Mouse (Mus musculus): Measurements from ENCODE around the gene Rprd1b.

The Rprd1b gene

DNA sequence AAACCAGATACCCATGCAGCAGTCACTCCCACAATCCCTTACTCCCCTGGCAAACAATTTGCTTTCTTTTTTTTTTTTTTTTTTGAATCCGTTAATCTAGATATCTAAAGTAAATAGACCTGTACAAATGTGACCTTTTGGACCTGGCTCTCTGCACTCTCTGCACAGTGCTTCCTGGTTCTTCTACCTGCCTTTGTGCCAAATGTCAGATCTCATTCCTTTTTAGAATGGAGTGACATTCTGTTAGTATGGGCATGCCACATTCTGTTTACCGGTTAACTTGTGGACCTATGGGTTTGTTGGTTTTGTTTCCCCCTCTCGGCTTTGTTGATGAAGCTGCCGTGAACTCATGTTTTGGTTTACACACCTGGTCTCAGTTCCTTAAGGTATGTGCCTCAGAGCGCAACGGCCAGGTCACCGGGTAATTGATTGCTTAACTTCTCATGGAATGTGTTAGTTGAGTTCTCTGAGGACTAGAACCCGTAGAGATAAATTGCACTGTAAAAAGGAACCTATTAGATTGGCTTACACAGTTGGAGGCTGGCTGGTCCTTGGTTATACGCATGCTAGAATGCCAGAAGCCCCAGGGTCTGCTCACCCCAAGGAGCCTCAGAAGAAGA lies 52.4 kb downstream of the Rprd1b start:
- DNase-seq (ENCODE audit: low spot score): no peak

DNA sequence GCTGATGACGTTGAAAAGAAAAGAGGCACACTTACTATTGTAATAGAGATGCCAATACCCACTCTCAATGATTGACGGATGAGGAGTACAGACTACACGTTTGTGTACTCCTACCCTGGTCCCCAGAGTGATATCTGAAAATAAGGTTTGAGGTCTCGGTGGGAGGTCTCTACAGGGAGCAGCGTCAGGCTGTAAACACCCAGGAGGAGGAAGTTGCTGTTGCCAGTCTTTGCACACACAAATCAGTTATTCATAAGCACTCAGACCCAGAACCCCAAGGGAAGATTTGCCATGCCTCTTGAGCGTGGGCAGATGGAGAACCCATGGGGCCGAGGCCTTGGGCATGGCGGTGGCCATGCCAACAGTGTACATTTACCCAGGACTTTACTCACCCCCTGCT lies 56.2 kb downstream of the Rprd1b start:
- DNase-seq (ENCODE audit: low spot score): no peak

DNA sequence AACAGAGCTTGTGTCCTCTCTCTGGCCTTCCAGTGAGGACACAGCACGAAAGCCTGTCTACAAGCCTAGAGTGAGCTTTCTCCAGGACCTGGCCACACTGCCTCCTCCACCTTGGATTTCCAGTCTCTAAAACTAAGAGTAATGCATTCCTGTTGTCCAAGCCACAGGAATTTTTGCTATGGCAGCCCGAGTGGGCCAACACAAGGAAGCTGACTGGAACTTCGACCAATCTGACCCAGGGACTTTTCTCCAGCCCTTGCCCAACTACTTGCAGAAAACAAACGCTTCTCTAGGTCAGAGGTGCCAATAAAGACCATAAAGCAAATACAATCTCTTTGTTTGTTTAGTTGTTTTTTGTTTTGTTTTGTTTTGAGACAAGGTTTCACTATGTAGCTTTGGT lies 61.8 kb downstream of the Rprd1b start:
- DNase-seq (ENCODE audit: low spot score): no peak

DNA sequence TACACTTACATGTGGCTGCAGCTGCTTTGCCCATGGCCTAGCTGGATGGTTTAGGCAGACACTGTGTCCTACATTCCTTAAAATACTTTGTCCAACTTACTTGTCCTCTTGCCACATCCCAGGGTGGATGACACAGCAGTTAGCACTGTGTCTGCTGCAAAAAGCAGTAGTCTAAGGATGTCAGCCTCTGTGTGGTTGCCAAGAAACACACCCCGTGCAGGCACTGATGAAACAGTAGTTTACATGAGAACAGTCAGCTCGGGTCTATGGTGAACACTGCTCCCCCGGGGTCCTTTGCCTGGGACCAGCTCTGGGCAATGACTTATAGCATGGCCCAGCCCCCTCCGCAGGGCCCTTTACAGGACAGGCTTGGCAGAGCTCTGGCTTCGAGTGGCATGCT lies 65.0 kb downstream of the Rprd1b start:
- no peak for DNase-seq (ENCODE audit: low spot score)

DNA sequence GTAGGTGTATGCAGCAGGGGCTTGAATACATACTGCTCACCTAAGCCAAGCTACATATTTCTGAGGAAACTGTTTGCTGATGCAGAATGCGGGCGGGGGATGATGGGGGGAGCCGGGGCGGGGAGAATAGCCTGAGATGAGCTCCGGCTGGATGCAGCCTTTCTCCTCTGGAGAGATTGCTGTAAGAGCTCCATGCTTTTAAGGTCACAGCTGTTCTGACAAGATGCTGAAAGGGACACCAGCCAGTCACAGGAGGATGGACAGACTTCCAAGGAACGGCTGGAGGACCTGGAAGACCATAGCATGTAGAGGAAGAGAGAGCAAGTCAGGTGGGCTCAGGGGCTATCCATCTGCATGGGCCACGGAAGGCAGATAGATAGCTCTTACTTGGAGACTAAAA lies 66.0 kb downstream of the Rprd1b start:
- no peak for DNase-seq (ENCODE audit: low spot score)

DNA sequence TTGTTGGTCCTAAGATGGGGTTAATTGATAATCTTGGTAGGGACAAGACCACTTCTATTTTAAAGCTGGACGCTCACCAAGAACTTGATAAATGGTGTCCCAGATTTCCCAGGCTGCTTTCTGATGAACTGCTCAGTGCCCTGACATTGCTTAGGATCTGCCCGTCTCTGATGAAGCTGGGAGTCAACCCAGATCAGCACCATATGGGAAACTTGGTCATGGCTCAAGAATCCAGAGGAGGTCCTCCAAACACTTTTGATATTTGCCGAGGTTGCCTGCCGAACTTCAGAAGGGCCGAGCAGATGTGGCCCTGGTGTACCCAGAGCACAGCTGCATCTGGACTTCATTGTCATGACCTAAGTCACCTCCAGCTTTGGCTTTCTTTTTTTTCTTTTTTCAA lies 66.5 kb downstream of the Rprd1b start:
- DNase-seq (ENCODE audit: low spot score): no peak

DNA sequence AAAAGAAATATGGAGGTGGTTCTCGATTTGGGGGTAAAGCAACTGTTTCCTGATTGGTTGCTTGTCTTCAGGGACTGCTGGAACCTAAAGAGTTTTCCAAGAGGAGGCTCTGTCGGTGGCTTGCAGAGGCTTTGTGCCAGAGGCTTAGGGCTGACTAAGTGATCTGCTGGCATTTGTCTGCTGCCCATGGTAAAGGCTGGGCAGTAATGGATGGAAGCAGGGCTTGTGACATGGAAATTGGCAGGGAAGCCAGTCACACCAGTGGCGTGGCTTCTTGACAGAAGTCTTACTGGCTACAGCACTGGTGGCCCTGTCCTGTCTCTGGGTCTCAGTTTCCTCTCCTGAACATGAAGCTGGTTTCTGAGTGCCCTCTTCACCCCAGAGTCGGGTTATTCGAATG lies 68.8 kb downstream of the Rprd1b start:
- no peak for DNase-seq (ENCODE audit: low spot score)

DNA sequence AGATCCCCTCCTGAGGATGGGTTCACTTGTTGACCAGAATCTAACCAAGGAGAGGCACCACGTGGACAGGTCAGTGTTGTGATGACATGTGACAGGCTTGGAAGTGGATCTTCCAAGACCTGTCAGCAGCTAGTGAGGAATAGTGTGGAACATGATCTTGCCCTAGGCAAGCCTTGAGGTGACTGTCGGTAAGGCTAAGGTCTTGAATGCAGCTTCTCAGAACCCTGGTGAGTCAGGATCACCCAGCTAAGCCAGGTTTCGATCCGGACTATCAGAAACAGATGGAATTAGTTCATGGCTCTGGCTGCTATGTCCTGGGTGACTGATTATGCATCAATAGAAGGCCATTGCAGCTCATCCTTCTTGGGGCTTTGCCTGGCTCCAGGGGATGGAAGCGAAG lies 70.4 kb downstream of the Rprd1b start:
- DNase-seq (ENCODE audit: low spot score): no peak

DNA sequence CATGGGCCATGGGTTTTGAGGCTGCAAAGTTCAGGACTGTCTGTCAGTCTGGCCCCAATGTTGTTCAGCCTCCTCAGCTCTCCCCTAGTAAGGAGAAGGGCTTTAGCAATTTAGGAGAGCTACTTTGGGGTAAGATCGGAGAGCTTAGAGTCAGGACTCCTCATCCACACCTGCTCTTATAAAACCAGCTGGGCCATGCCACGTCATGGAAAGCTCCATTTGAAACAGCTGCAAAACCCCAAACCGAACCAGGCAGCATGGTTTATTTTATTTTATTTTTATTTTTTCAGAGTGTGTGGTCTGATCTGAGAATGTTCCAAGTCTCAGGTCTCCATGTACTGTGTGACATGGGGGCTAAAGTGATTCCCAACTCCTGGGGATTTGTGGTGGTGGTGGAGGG lies 71.2 kb downstream of the Rprd1b start:
- DNase-seq (ENCODE audit: low spot score): no peak

DNA sequence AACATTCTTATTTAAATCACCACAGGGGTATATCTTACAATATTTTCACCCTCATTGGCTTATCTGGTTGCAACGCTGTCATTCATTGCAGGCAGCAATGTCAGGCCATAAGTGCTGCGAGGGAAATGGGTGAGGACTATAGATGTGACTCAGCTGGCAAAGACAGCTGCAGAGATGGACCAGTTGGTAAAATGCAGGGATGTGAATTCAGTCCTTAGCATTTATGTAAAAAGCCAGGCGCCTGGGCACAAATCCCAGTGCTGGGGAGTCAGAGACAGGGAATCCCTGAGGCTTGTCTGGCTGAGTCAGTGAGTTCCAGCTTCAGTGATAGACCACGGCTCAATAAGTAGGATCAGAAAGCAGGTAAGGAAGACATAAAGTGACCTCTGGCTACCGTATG lies 73.5 kb downstream of the Rprd1b start:
- DNase-seq (ENCODE audit: low spot score): no peak

DNA sequence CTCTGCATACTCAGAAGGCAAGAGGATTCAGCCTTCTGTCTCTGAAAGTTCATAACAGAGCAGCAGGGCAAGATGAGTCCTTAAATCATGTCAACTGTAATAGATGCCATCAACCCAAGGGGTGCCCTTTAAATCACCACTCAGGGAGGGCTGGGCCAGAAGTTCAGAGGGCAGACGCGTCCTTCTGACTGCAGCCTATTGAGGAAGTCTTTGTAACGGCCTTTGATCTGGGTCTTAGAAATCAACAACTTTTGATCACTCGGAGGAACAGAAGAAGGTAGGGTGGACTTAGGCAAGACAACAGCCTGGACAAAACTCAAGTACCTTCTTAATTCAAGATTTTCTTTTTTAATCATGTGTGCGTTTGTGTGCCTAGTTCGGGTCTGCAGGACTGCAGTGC lies 76.7 kb downstream of the Rprd1b start:
- no peak for DNase-seq (ENCODE audit: low spot score)

DNA sequence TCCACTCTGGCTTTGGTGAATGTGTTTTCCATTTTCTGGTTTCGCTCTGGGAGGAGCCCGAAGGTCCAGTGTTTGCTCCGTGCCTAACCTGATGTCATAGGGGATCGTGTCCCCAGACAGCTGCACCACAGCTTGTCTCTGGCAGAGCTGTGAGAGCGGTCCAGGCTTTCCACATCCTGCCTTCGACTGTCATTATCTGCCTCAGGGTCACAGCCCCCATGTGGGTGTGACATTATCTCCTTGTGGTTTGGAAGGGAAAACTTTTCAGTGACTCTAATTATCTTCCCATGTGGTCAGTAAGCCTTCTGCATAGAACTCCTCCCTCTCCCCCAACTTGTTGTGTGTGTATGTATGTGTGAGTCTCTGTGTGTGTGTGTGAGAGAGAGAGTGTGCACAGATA lies 77.3 kb downstream of the Rprd1b start:
- DNase-seq (ENCODE audit: low spot score): no peak

DNA sequence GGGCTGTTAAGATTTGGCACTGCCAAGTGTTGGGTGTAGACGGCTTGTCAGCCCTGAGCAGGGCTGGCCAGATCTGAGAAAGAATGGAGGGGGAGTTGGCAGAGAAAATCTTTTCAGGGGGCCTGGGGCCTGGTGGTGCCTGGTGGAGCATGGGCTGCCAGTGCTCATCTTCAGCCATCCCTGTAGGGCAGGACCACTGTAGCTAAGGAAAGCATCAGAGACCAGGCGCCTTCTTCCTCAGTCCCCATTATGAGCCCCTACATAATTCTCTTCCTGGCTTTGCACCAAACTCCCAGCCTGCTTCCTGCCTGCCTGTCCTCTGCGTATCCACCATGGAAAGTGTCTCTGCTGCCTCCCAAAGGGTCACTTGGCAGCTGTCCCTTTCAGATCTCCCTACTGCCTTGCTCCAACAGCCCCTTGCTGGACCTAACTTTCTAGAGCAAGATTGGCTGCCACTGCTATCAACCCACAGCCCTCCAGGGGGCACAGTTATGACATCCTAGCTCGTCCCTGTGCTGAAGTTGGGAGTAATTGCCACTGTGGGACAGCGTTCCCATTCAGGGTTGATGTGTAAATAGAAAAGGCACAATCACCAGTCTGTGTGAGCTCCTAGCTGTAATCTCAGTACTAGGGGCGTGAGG lies 78.8 kb downstream of the Rprd1b start:
- peak; percentile 57 for DNase-seq (ENCODE audit: low spot score)

DNA sequence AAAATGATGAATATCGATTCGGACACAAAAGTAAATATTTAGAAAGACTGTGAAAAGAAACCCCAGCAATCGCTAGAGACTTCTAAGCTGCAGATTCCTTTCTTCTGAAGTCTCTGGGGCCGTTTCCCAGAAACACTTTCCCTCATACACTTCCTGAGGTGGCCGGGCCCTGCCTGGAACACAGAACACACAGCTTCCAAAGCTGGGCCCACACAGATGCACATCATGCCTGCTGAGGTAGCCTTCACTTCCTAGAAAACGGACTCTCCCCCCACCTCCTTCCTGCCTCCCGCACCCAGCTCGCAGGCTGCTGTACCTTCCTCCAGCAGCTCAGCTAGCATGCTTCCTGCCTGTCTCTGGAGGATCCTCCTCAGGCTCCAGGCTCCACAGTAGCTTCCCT lies 81.2 kb downstream of the Rprd1b start:
- no peak for DNase-seq (ENCODE audit: low spot score)

DNA sequence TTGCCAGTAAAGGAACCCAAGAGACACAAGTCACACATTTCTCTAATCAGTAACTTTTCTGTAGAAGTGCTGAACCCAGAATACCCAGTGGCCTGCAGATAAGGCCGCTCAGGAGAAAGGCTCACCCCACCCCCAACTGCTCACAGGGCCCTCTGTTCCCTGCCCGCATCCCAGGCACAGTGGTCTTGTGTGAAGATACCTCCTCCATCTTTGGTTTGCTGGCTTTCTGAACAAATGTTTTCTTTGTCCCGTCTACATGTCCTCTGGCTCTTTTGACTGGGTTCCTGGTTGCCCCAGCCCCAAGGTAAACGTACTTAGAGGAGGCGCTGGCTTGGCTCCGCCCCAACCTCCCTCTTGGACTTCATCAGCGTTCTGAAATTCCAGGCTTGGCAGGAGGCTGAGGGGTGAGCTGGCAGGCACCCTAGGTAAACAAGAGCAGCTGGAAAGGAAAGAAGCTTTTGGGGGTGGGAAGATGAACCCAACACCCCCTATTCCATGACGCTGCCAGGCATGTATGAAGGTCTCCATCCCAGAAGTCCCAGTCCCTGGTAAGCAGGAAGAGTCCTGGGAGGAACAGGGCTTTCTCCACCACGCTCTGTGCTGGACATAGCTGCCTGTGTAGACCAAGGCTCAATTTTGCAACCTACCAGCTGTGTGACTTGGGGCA lies 85.4 kb downstream of the Rprd1b start:
- peak; percentile 66 for DNase-seq (ENCODE audit: low spot score)

DNA sequence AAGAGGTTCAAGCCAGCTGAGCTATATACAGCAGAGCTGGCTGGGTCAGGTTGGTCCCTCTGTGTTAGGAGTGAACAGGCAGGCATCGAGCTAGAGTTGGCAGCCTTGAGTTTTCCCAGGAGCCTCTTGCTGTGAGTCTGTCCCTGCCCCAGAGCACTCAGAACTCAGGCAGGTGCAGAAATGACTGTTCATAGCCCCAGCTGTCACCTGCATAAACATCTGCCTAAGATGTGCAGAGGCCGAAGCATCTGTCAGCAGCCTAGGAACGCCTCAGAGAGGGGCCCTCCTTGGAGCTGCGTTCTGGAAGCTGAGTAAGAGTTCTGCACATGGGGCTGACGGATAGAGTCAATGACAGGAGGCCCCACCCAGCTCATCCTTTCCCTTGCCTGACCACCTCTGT lies 86.6 kb downstream of the Rprd1b start:
- DNase-seq (ENCODE audit: low spot score): no peak

DNA sequence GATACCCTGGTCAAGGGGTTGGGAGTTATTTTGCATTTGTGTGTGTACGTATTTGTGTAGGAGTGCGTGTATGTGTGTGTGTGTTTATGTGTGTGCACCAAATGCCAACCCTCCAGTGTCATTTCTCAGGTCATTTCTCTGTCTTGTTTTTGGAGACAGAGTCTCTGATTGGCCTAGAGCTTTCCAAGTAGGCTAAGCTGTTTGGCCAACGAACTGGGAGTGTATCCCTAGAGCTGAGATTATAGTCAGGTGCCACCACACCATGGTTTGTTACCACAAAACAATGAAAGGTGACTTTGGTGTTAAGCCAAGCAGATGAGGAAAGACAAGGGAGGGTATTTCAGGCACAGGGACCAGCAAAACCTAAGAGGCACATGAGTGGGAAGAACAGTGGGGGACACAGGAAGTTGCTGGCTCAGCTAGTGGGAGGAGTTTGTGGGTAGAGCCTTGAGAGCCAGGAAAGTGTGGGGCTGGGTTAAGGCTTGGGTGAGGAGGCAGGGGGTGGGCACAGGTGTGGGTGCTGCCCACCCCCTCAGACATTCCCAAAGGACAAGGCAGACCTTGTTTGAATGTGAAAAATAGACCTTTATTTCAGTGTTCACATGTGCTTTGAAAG lies 87.6 kb downstream of the Rprd1b start:
- no peak for DNase-seq (ENCODE audit: low spot score)

DNA sequence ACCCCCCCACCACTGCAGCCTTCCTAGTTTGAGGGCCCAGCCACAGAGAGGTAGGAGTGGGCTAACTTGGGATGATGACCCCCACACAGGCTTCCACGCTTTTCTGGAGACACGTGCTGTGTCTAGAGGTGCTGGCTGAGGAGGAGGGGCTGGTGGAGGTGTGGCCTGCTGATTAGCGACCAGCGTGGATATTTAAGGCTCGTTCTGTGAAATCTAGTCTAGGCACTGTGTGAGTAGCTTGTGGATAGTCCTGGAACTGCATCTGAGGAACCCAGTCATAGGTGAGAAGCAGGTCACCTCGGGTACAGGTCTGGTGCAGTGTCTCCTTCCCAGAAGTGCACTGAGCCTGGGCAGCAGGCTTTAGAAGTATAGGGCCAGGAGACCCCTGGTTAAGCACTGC lies 88.4 kb downstream of the Rprd1b start:
- no peak for DNase-seq (ENCODE audit: low spot score)

DNA sequence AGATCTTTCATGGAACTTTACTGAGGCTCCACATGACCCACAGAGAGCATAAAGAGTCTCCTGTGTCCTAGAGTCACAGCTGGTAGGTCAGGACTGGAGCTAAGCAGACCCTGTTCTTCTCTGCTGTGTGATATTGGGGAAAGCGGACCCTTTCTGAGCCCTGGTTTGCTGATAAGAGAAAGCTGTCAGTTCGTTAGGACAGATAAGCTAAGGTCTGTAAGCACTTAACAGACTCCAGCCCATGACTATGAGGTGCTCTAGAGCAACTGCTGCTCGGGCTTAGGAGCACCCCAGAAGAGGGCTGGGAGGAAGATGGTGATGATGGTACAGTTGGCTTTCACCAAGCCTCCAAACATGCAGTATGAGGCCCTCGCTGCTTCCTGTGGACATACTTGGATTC lies 90.8 kb downstream of the Rprd1b start:
- DNase-seq (ENCODE audit: low spot score): no peak

DNA sequence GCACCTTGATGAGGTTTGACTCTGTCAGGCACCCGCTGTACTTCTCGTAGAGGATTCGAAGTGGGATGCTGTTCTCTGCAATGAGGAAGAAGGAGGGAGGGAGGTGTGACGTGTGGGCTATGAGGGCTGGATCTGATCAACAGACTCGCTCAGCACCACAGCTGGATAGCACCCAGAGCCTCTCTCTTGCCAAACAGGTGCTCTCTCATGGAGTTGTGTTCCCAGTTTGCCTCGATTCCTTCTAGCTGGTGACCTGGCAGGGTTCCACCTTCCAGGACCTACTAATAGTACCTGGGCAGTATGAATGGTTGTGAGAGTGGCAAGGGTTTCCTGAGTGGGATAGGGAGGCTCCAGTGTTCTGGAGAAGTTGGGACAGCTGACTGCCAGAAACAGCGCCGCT lies 91.9 kb downstream of the Rprd1b start:
- DNase-seq (ENCODE audit: low spot score): no peak

DNA sequence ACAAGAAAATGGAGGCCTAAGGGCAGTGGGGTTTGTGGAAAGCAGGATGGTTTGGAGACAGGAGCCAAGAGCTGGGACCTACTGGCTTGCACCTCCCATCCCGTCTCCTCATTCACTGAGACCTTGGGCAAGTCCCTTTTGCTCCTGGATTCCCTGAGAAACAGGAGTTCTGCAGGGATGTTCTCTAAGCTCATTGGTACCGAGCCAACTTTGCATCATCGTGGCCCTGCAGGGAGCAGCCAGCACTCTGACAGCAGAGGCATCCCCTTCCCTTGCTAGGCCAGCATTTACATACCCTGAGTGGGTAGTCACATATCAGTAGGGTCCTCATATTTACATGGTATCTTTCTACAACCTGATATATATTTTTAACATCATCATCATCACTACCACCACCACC lies 92.6 kb downstream of the Rprd1b start:
- no peak for DNase-seq (ENCODE audit: low spot score)

DNA sequence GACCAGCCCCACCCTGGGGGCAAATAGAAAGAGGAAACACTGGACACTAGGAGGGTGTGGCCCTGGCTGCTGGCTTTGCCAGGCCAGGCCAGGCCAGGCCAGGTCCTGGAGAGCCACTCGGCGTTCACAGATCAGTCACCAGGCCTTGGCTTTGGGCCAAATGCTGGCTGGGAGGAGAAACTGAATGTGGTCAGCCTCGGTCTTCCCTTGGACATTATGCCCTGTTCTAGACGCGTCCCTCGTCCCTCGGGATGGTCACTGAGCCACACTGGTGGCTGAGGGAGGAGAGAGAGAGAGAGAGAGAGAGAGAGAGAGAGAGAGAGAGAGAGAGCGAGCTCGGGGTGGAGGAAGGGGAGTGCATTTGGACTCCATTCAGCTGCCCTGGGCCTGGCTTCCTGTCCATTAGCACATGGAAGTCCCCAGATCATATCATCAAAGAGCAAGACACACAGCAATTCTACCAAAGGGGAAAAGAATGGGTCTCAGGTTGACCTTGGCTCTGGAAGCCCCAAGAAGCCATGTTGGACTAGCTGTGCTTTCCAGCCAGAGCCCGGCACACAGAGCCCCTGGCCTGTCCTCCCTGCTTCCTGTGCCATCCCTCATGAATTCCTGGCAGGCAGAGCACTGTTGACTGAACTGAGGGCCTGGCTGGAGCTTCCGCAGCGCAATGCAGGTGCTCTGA lies 93.5 kb downstream of the Rprd1b start:
- no peak for DNase-seq (ENCODE audit: low spot score)

DNA sequence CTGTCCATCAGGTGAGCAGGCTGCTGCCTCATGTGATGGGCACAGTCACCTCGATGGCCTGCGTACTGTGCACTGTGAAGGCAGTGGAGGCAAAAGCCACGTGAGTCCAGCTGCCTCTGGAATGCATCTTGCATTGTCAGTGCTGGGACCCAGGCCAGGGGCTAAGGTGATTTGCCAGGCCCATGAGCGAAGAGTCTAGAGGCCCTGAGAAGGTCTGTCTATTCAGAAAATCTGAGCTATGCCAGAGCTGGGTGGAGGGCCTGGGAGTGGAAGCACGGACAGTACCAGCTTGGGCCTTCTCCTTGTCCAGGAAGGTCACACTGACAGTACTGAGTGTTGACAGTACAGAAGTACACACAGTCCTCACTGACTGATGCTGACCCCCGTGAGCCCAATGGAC lies 94.5 kb downstream of the Rprd1b start:
- no peak for DNase-seq (ENCODE audit: low spot score)

All from c-Kit-positive CD71-positive TER-119-positive erythroid progenitor cells, embryonic 14.5 days (primary cell).